Mouse (Mus musculus) kidney, embryonic 15.5 days (tissue): ENCODE measurements around the gene Asic5. TPM values are rescaled to one million over a fixed set of nuclear protein-coding genes. Genes with fewer than 3 reads are reported as not detected.
A peak's percentile ranks its signal among the peaks of the same experiment; 100 is the strongest.

ENCODE experiments used
- ATAC-seq: fragments of 200-750 bp; cut with Nextera tagmentation; replicated peaks from 2 replicates; pipeline ENCODE4 v1.8.0; 2017; ENCODE audit warnings: moderate TSS enrichment; ENCODE audit not compliant: low FRiP score
- H3K27ac ChIP-seq: fragments of 300-500 bp; sonication (generic); 2 replicates; pipeline ENCODE4 v1.5.1; 2015; ENCODE audit warnings: mild to moderate bottlenecking, inconsistent platforms
- H3K27me3 ChIP-seq: fragments of 300-500 bp; sonication (generic); 2 replicates; pipeline ENCODE4 v1.6.1; 2015; ENCODE audit warnings: inconsistent platforms
- H3K36me3 ChIP-seq: fragments of 300-500 bp; sonication (generic); 2 replicates; pipeline ENCODE4 v1.6.1; 2015; ENCODE audit warnings: inconsistent platforms
- H3K4me1 ChIP-seq: fragments of 300-500 bp; sonication (generic); 2 replicates; pipeline ENCODE4 v1.6.1; 2015; ENCODE audit warnings: inconsistent platforms
- H3K4me2 ChIP-seq: fragments of 300-500 bp; sonication (generic); 2 replicates; pipeline ENCODE4 v1.6.1; 2015; ENCODE audit warnings: moderate library complexity, mild to moderate bottlenecking, inconsistent platforms
- H3K4me3 ChIP-seq: fragments of 300-500 bp; sonication (generic); replicated peaks from 2 replicates; pipeline ENCODE4 v1.5.1; 2015; ENCODE audit warnings: mild to moderate bottlenecking, inconsistent platforms
- H3K9ac ChIP-seq: fragments of 300-500 bp; sonication (generic); 2 replicates; pipeline ENCODE4 v1.6.1; 2015; ENCODE audit warnings: mild to moderate bottlenecking, inconsistent platforms
- H3K9me3 ChIP-seq: fragments of 300-500 bp; sonication (generic); replicated peaks from 2 replicates; pipeline ENCODE4 v1.6.1; 2016; ENCODE audit warnings: inconsistent platforms
- WGBS: fragments of 180-500 bp; shearing (Covaris S2); methylation state at CpG from one replicate; pipeline ENCODE4 v1.1.7; 2015; ENCODE audit warnings: mixed read lengths; 5-methylcytosine and 5-hydroxymethylcytosine counted together
- polyA plus RNA-seq: library from polyadenylated mRNA; unstranded; fragments of >200 nt; fragmentation: Nextera tagmentation; extraction: Ambion mirVana; gene quantifications from 2 replicates; pipeline ENCODE4 v1.2.1, GENCODE M21; 2015

Asic5 gene
- polyA plus RNA-seq, 1 experiment from 2014 or later = not detected

GRCm38 (mm10) chr3:82051468-82051867 lies 69.4 kb downstream of the Asic5 start:
- no peak overlapping the region for H3K27ac ChIP-seq
- H3K9ac ChIP-seq = no peak overlapping the region
- H3K4me3 ChIP-seq = no peak overlapping the region
- no peaks in the 10 kb centered on the region for H3K9me3 ChIP-seq
- no peaks in the 10 kb centered on the region for H3K27me3 ChIP-seq
- 0 out of 2 replicates have a peak, but pooled peaks cover 6% of the 10 kb centered on the region for H3K4me1 ChIP-seq
- H3K4me2 ChIP-seq = no peak overlapping the region
- H3K36me3 ChIP-seq = no peaks in the 10 kb centered on the region
- ATAC-seq = no peak

GRCm38 (mm10) chr3:82052029-82052428 lies 69.9 kb downstream of the Asic5 start:
- Histone ChIP-seq H3K27ac (no peak overlapping the region), H3K4me3 (no peak overlapping the region), H3K27me3 (no peaks in the 10 kb centered on the region), H3K9me3 (no peaks in the 10 kb centered on the region), H3K4me2 (no peak overlapping the region), H3K9ac (no peak overlapping the region), H3K4me1 (0 out of 2 replicates have a peak, but pooled peaks cover 6% of the 10 kb centered on the region), H3K36me3 (no peaks in the 10 kb centered on the region)
- 48% methylated on average over 2 of the region's 2 CpGs for WGBS
- no peak for ATAC-seq

- Histone ChIP-seq H3K27me3 (no peaks in the 10 kb centered on the region), H3K9ac (no peak overlapping the region)
- WGBS = 59% methylated on average over 5 of the region's 5 CpGs
Observed at GRCm38 (mm10) chr3:82054283-82054974, 72.3 kb downstream of the Asic5 start.

GRCm38 (mm10) chr3:82057201-82057600 lies 75.1 kb downstream of the Asic5 start:
- no peaks in the 10 kb centered on the region for H3K27me3 ChIP-seq
- peaks cover 16% of the 10 kb centered on the region for H3K4me1 ChIP-seq
- ATAC-seq = peak; percentile 64; the same call in 1 of the 2 replicates
- no peak overlapping the region for H3K9ac ChIP-seq
- 46% methylated on average over 5 of the region's 5 CpGs for WGBS
- H3K9me3 ChIP-seq = no peaks in the 10 kb centered on the region
- no peak overlapping the region for H3K4me2 ChIP-seq
- H3K27ac ChIP-seq = peak overlapping the region; percentile 51; the same call in 1 of the 2 replicates
- H3K36me3 ChIP-seq = no peaks in the 10 kb centered on the region
- H3K4me3 ChIP-seq = no peak overlapping the region

More at GRCm38 (mm10) chr3:82054283-82054974, 72.3 kb downstream of the Asic5 start:
- H3K9me3 ChIP-seq = no peaks in the 10 kb centered on the region
- peak overlapping the region; percentile 41; the same call in 1 of the 2 replicates for H3K27ac ChIP-seq
- 0 out of 2 replicates have a peak, but pooled peaks cover 6% of the 10 kb centered on the region for H3K4me1 ChIP-seq
- no peaks in the 10 kb centered on the region for H3K36me3 ChIP-seq
- no peak overlapping the region for H3K4me2 ChIP-seq
- H3K4me3 ChIP-seq = no peak overlapping the region
- no peak for ATAC-seq

GRCm38 (mm10) chr3:82061402-82062180 lies 79.5 kb downstream of the Asic5 start:
- Histone ChIP-seq H3K27me3 (no peaks in the 10 kb centered on the region), H3K4me3 (no peak overlapping the region), H3K36me3 (no peaks in the 10 kb centered on the region), H3K9ac (no peak overlapping the region), H3K4me2 (no peak overlapping the region), H3K9me3 (no peaks in the 10 kb centered on the region), H3K27ac (peak overlapping the region; percentile 79), H3K4me1 (peaks cover 14% of the 10 kb centered on the region)
- peak; percentile 73 for ATAC-seq
- 26% methylated on average over 9 of the region's 9 CpGs for WGBS

- ATAC-seq = no peak
- Histone ChIP-seq H3K9ac (no peak overlapping the region), H3K27ac (no peak overlapping the region), H3K36me3 (no peaks in the 10 kb centered on the region), H3K27me3 (no peaks in the 10 kb centered on the region), H3K4me1 (peaks cover 4% of the 10 kb centered on the region; the same call in 1 of the 2 replicates), H3K4me3 (no peak overlapping the region), H3K9me3 (no peaks in the 10 kb centered on the region), H3K4me2 (no peak overlapping the region)
- 78% methylated on average over 5 of the region's 5 CpGs for WGBS
Observed at GRCm38 (mm10) chr3:82067830-82068229, 85.7 kb downstream of the Asic5 start.

Other genes starting within 250 kb of the Asic5 start
- gene Ctso, start 49.7 kb upstream of the Asic5 start, polyA plus RNA-seq = 13.8 and 14.2 TPM in 2 replicates
- gene Tdo2, start 6.1 kb upstream of the Asic5 start, polyA plus RNA-seq = 0.09 and 0.19 TPM in 2 replicates
- gene Gucy1b1, start 92.4 kb downstream of the Asic5 start, polyA plus RNA-seq = 34.1 and 34.3 TPM in 2 replicates
- gene Gucy1a1, start 163.5 kb downstream of the Asic5 start, polyA plus RNA-seq = 63.3 and 65.9 TPM in 2 replicates